Mouse (Mus musculus): ENCODE results near the gene B4galnt2.
"Not testable (repeated sequence)": the region's sequence is repeated elsewhere in the genome, so short reads cannot be mapped to it uniquely, and the experiment has no call there.

The B4galnt2 gene

DNA sequence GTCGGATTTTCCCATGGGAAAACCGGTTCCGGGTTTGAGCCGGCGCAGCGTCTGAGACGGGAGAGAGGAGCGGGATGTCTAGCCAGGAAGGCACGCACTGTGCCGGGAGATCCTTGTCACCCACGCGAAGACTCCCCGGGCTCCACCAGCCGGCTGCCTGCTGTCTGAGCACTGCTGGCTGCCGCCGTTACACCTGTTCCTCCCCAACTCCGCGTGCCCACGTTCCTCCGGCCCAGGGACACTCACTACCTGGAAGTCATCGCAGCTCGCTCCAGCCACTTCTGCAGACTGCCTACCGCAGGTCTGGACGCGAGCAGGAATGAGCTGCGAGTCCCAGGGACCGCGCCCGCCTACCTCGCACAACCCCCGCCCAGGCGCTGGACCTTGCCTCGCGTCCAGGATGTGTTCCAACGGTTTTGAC is at the start of gene B4galnt2:
B4galnt2 (minus strand) TSS at position 321 of the 421 bp plus-strand sequence.
- DNase-seq, result no peak

DNA sequence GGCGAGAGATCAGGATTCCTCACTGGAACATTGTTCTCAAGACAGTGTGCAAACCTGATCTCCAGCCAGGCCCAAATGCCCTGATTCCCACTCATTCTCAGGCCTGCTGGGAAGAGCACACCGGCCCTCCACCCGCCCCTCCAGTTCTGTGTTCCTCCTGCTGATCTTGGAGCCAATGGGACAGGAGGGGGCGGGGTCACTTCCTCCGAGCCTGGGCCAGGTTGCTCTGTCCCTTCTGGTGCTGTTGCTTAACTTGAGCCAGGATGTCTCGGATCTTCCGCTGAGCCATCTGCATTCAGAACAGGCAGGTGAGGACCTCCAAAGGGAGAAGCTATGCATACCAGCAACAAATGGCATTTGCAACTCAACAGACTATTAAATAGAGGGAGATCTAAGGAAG is 48.6 kb upstream of the B4galnt2 start:
- no peak for DNase-seq

DNA sequence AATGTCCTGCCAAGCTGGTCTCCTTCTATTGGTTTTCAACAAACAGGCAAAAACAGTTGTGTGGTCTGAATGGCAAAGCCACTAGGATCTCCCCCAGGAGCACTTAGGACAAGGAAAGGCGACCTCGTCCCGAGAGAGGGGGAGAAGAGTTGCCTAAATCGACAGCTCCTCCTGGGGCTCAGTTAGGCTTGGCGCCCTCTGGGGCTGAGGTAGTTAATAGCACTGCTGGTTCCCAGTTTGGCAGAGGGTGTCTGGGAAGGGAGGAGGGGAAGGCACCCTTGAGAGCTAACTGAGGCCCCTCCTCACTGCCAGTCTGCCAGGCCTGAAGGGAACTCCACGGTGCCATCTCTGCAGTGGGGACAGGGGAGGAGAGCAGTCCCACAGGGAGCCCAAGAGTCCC is 44.5 kb upstream of the B4galnt2 start:
- peak; percentile 15 for DNase-seq

DNA sequence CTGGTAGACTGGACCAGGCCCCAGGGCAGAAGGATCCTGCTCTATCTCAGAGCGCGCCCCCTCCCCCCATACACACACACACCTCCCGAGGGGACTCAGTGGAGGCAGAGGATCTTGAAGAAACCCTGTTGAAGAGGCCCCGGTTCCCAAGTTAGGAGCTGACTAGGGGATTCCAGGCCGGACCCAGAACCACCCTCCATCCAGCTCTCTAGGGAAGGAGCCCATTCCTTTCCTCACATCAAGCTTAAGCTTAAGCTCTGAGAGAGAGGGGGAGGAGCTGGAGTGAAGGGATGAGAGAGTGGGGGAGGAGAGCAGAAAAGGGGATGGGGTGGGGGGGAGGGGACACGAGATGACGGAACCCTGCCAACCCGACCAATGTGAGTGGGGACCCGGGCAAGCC is 43.6 kb upstream of the B4galnt2 start:
- no peak for DNase-seq

DNA sequence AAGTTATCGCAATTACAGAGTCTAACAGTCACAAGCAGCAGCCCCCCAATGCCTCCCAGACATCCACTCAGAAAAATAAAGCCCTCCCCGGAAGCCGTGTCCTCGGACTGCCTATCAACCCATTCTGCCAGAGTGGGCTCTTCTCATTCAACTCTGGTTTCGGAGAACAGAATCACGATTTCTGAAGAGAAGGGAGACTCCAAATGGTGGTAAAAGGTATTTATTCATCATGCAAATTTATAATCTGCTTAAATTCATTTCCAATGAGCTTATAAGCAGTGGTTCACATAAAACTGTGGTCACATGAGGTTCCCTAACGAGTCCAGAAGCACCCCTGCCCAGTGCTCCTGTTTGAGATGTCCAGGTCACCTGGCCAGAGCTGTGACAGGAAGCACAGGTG is 42.7 kb upstream of the B4galnt2 start:
- no peak for DNase-seq

DNA sequence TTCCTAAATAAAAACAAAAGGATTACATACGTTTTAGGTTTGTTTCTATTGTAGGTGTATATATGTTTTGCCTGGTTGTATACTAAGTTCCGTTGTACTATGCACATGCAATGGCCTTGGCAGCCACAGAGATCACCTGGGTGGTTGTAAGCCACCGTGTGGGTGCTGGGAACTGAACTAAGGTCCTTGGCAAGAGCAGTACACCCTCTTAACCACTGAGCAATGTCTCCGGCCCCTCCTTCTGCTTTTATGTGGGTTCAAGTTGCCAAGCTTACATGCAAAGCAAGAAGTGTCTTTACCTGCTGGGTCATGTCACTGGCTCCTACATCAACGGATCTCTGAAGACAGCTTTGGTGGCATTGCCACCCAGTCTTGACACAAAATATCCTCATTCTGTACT is 38.6 kb upstream of the B4galnt2 start:
- DNase-seq, result no peak

DNA sequence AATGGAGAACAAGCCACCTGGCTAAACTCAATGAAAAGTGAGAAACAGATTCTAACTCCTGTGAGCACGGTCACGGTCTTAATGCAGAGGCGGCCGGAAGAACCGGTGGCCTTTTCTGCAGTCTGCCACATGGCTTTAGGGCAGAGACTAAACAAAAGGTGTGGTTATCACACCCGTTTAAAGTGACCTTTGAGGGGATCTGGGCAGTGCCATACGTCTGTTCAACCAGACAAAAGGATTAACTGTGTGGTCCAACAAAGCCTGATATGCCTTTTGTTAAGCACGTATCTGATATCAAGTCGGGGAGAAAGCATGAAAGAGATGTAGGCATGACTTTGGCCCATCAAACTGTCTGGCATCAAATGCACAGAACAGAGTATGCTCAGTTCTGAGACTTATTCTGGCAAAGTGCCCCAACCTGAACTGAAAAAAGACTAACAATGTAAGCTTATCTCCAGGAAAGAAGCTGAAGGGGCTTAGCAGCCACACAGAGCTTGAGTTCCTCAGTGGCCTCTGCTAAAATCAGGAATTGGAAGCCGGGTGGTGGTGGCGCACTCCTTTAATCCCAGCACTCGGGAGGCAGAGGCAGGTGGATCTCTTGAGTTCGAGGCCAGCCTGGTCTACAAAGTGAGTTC is 31.3 kb upstream of the B4galnt2 start:
- no peak for DNase-seq

DNA sequence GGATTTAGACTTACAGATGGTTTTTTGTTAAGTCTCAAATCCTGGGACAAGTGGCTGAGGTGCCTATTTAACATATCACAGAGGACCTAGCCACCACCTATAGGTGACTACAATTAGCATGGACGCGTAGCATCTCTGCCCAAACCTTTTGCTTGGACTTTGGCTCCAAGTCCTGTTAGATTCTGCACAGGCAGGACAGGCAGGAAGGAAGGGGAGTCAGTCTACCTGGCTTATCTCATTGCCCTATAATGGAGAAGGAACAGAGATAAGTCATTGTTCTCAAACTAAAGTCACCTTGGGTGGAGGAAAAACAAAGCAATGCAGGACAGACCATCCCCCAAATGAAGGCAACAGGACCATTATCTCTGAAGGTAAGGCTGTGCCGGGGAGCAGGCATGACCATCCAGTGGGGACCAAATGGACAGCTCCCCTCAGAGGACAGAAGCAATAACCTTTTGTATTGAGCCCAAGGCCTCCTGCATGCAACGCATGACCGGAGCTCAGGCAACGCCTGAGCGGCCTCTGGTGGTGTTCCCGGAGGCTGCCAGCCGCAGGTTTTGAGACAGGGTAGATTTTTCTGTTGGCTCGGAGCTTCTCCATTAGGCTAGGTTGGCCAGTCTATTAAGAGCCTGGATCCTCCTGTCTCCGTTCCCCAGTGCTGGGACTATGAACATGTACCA is 25.3 kb upstream of the B4galnt2 start:
- DNase-seq, result no peak

DNA sequence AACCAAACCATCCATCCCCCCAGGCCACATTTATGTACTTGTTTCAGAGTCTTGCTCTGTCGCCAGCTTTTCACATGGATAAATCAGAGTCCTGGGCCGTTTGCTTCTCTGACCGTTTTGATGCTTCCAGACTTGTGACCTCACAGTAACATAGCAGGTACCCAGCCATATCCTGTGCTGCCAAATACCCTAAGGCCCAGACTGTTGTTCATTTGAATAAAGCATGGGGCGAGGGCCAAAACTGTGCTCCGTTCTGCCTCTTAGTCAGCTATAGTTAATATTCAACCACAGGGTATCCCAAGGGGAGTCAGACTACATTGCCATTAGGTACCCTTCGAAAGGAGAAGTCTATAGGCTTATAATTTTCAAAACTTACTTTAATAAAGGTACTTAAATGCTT is 21.7 kb upstream of the B4galnt2 start:
- no peak for DNase-seq

DNA sequence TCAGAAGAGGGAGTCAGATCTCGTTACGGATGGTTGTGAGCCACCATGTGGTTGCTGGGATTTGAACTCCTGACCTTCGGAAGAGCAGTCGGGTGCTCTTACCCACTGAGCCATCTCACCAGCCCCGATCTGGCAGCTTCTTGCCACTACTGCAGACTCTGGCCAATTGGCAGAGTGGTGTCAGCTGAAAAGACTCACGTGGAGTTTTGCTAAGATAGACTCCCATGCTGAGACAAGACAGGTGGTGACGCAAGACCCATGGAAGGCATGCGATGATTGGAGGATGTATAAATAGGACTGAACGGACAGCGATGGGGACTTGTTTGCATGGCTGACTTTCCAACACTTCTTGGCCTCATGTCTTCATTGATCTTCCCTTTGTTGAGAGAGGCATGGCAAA is 17.5 kb upstream of the B4galnt2 start:
- DNase-seq, result not testable (repeated sequence)

DNA sequence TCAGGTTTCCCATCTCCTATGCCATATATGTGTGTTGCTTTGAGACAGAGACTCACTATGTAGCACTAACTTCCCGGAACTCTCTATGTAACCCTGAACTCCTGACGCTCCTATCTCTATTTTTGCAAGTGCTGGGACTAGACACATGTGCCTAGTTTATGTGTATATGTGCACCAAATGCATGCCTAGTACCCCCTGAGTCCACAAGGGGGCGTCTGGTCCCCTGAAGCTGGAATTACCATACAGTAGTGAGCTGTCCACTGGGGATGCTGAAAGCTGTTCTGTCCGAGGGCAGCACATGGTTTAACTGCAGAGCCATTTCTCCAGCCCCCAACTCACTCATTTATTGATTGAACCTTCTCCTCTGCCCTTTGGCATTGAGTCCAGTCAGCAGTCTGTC is 11.7 kb upstream of the B4galnt2 start:
- DNase-seq, result no peak

DNA sequence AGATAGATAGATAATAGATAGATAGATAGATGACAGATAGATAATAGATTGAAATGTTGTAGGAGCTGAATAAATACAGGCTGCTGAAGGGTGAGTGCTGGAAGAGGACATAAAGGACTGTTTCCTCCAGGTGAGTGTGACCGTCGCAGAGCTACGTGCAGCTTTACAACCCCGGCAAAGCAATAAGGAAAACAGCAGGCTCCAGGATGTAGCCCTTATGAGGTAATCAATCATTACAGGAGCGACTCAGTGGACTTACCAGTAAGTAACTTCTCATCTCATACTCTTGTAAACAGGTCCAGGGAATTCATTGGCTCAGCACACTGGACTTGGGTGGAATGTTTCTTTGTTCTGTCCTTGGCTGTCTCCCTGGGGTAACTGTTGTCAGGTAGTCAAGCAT is 11.3 kb upstream of the B4galnt2 start:
- DNase-seq, result no peak

DNA sequence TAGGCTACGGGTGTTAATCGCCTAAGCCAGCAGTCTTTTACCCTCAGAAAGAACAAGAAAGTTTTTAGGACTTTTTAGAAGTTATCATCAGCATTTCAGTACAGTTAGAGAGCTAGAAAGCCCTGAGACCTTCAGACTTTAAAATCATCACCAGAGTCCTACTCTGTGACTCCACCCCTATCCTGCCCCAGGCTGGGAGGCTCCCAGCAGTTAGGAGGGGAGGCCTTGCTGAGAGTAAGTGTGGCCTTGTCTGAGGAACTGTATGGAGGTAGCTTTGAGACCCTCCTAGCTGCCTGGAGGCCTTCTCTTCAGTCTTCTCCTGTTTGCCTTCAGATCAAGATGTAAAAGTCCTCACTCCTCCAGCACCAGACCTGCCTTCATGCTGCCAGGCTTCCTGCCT is 9.5 kb upstream of the B4galnt2 start:
- no peak for DNase-seq

DNA sequence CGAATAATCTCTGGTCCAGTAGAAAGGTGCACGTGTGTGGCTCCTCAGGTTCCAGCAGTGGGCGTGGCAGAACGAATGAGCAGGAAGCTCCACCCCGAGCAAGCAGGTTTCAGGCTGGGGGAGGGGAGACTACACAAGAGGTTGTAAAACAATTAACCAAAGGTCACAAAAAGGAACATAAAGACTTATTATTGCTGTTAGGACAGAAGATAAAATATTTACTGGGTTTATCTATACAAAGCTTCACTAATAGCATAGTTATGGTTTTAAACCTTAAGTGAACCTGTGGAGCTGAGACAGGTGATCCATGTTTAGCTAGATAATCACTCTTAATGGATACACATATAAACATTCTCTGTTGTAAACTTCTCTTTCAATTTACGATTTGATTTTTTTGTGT is 8.8 kb upstream of the B4galnt2 start:
- DNase-seq, result not testable (repeated sequence)

DNA sequence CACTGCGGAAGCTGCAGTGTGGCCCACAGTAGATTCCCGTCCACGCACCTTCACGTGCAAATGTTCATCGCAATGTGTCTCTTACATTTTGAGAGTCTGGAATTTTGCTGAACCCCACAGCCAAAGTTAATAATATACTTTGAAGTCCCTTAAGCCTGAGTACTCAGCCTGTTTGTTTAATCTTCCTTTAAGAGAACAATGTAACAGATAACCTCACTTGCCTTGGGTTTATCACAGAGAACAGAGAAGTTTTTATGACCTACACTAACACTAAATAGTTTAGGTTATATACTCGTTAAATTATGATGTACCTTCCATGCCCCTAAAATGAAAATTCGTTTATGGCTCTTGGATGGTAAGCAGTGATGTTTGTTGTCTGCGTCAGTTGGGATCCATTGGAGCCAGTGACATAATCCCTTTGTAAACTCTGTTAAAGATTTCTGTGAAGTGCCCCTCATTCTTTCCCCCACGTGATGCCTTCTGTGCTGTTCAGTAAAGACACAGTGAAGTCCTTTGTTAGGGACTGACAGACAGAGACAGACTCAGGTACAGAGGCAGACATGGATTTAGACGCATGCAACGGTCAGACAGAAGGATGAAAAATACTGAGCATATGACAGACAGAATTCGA is 7.4 kb upstream of the B4galnt2 start:
- DNase-seq, result no peak

DNA sequence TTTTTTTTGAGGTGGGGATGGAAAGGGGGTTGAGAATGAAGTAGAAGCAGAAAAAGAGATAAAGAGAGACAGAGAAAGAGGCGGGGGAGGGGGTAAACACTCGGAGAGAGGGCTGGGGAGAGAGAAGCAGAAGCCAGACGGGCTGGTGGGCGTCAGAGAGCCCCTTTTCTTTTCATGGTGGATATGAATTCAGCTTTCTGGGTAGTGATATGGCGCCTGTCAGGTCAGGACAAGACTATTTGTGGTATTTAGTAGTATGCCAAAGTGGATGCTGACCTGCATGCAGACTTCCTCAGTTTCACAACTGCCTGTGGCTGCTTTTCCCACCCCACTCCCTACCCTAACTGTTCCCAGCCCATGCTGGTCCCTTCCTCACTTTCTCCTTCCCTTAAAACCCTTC is 1.7 kb upstream of the B4galnt2 start:
- DNase-seq, result no peak

DNA sequence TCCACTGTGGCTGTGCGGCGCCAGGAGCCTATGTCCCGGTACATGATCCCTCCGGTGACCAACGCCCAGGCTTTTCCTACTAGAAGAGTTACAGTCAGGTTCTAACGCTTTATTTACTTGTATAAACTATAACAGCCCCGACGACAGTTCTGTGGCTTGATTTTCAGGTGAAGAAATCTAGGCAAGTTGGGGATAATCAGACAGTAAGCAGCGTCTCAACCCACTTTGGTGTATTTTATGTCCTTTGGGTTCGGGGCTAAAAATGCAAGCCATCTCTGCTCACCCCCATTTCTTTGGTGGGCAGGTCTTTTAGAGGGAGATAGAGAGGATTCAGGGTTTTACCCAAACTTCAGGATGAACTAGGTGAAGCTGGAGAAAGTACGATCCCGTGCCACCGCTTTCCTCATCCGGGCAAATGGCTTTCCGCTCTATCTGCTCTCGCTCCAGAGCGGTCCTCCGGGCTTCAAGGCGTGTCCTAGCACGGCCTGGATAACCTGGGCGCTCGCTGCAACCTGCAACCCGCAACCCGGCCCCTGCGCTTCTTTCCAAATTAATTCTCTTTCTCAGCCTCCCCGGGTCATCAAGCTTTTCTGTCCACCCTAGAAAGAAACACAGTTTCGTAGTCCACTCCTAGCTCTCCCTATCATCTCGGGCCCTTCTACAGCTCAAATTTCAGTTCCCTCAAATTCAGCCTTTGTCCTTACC is 467 bp upstream of the B4galnt2 start:
- DNase-seq, result no peak

DNA sequence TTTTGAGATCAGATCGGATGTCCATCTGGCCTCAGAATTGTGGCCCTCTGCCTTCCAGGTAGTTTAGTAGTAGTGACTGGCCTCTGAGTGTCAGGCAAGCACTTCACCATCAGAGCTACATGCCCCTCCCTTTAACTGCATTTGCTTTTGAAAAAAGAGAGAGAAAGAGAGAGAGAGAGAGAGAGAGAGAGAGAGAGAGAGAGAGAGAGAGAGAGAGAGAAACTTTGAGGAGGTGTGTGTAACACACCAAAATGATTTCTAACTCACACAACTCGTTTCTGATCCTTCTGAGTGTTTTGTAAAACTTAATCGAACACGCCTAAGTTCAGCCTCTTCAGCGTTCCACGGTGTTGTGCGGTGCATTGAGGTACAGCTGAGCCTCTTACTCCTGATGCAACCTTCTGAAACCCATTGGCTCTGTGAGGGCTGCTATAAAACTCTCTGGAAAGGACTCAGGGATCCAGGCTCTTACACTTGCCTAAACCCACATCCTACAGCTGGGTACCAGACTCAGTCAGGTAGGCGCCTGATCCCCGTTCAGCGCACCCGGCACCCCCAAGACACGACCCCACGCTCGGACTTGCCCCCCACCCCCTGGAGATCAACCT is 628 bp downstream of the B4galnt2 start:
- DNase-seq, result no peak

DNA sequence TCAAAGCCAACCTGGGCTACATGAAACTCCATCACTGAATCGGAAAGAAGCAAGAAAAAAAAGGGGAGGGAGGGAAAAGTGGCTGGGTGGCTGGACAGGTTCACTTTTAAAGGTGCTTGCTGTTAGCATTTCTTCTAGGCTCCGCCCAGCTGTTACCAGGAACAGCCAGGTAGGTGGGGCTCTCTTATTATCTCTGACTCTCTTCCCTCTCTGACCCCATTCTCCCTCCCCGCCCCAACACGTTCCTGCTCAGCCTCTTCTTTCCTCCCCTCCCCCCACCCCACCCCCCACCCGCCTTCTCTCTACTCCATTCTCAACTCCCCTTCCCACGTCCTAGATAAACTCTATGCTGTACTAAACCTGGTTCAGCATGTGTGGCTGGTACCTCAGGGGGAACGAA is 3.1 kb downstream of the B4galnt2 start:
- DNase-seq, result no peak

DNA sequence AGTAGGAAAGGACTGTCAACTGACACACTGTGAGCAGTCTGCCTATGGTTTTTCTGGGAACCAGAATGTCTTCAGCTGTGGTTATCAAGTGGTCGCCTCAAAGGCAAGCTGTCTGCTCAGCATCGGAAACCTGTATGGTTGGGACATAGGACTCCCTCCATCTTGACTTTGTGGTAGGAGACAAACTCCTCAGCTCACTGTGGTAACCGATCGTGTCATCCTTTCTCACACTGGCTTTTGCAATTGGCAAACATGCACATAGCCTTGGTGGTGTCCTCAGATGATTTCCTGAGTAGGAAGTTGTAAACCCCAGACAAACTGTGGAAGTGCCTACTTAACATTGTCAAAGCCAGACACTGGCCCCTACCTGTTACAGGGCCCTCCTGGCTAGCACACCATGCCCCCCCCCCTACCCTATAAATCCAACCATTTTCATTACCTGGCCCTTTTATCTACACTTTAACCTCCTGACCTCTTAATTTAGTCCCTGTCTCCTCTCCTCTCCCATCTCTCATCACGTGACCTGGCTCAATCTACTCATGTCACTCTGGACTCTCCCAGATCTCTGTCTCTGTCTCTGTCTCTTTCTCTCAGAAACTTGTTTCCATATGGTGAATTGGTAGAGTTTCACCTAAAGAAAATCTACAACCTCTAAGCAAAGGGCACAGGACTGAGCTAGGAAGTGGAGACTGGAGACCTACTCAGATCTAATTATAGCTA is 6.7 kb downstream of the B4galnt2 start:
- DNase-seq, result no peak

DNA sequence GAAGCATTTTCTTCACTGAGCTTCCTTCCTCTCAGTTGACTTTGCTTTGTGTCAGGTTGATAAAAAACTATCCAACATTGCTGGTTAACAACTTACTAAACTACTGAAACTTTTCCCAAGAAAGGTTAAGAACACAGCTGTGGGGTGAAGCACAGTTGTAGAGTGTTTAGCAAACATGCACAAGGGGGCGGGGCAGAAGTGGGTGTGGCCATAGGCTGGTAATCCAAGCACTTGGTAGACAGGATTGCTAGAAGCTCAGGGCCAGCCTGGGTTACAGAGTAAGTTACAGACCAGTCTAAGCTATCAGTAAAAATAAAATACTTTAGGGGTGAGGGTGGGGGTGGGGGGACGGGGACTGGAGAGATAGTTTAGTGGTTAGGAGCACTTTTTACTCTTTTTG is 10.4 kb downstream of the B4galnt2 start:
- DNase-seq, result peak; percentile 18

DNA sequence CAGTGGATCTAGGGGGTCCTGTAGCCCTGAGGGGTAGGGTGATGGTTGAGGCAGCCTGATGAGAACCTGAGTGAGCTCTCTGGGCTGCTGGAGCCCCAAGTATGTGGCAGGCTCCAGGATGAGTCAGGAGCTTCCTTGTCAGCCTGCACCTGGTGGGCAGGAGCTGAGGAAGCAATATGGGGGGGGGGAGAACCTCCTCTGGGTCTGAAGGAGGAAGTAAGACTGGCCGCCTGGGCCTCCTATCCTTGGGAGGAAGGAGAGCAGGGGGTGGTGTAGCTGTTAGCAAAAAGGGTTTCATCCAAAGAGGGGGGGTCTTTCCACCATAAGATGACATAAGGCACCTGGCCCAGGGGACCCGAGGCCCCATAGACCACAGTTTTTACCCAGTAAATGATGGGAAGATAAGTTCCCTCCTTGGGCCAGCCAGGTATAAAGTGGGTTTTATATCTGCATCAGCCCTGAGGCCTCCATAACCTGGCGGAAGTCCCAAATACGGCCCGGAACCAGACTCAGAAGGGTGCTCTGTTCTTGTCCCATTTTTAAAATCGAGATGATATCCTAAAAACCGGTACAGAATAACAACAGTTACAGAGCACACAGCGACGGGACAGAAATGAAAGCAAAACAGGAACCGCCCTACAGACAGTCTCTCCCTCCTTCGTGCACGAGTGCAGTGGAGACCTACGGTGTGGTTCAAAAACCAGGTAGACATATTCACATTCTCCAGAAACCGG is 18.1 kb downstream of the B4galnt2 start:
- no peak for DNase-seq
